Mouse (Mus musculus) liver, embryonic 14.5 days (tissue): ENCODE data around the gene Mical3.

Source experiments
- CTCF ChIP-seq: IDR thresholded peaks from 2 replicates; pipeline ENCODE4 v1.5.1; 2016; ENCODE audit warnings: antibody characterized with exemption, low read depth, control low read depth
- EP300 ChIP-seq: IDR thresholded peaks from 2 replicates; pipeline ENCODE4 v1.6.1; 2016; ENCODE audit warnings: antibody characterized with exemption, low read depth

DNA sequence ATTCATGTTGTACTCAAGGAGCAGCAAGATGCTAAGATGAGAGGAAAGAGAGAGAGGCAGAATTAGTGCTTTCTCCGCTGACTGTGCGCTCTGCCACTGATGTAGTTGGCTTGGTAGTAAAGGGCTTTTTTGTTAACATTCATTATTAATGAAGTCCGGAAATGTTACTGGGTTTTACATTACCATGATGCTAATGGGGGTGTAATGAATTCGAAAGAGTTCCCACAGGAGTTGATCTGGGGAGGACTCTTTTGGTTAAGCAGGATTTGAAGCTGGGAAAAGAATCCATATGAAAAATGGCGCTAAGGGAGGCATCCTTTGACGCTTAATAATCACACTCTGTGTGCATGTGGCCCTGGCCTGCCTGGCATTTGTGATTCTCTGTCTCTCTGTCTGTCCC lies 246.4 kb downstream of the Mical3 start:
- TF ChIP-seq CTCF (no peak), EP300 (no peak)
